Mouse (Mus musculus): ENCODE results near the gene Calcoco2. TPM values are rescaled to one million over a fixed set of nuclear protein-coding genes. Genes with fewer than 3 reads are reported as not detected.

Calcoco2 gene
- total RNA-seq (2014; rRNA removed; ENCODE audit: low replicate concordance), result not detected in 2 replicates
- polyA plus RNA-seq (2015; fragmentation: Nextera tagmentation; extraction: Ambion mirVana), result not detected in 2 replicates

GRCm38 (mm10) chr11:96111751-96112150, at the start of gene Calcoco2:
Calcoco2 (minus strand) TSS chr11:96111964.
- no peaks in the 10 kb centered on the region for H3K9me3 ChIP-seq (replicated peaks; ENCODE audit: control insufficient read depth, low read length)
- H3K36me3 ChIP-seq (replicated peaks; ENCODE audit: control insufficient read depth, insufficient read depth, low read length), result no peaks in the 10 kb centered on the region
- WGBS, result 37% methylated on average over 14 of the region's 14 CpGs
- H3K4me2 ChIP-seq (ENCODE audit: low read depth, low read length), result no peak within 1 kb of the TSS
- DNase-seq (ENCODE audit: low spot score) (no peak), ATAC-seq (ENCODE audit: insufficient read depth, low read depth) (no peak)
- no peak within 1 kb of the TSS for H3K27ac ChIP-seq (ENCODE audit: low read depth)
- 0 out of 2 replicates have a peak, but pooled peaks cover 4% of the 10 kb centered on the region for H3K27me3 ChIP-seq (ENCODE audit: control insufficient read depth, insufficient read depth, low read length)
- H3K4me1 ChIP-seq (ENCODE audit: control insufficient read depth, insufficient read depth), result no peaks in the 10 kb centered on the region
- no peak within 1 kb of the TSS for H3K4me3 ChIP-seq (ENCODE audit: low read depth, low read length)
- TF ChIP-seq CTCF (IDR thresholded peaks at IDR 0.05; ENCODE audit: low read depth) (no peak), EP300 (IDR thresholded peaks at IDR 0.05; ENCODE audit: low read depth) (no peak)
- no peak within 1 kb of the TSS for H3K9ac ChIP-seq (replicated peaks; ENCODE audit: low read depth, low read length)

GRCm38 (mm10) chr11:96147471-96147870, 35.7 kb upstream of the Calcoco2 start:
- 63% methylated on average over 6 of the region's 6 CpGs for WGBS
- Histone ChIP-seq H3K4me3 (ENCODE audit: low read depth, low read length) (no peak overlapping the region), H3K27me3 (ENCODE audit: control insufficient read depth, insufficient read depth, low read length) (peaks cover 70% of the 10 kb centered on the region), H3K4me2 (ENCODE audit: low read depth, low read length) (no peak overlapping the region), H3K27ac (ENCODE audit: low read depth) (no peak overlapping the region), H3K9me3 (replicated peaks; ENCODE audit: control insufficient read depth, low read length) (no peaks in the 10 kb centered on the region), H3K9ac (replicated peaks; ENCODE audit: low read depth, low read length) (no peak overlapping the region), H3K36me3 (replicated peaks; ENCODE audit: control insufficient read depth, insufficient read depth, low read length) (no peaks in the 10 kb centered on the region), H3K4me1 (ENCODE audit: control insufficient read depth, insufficient read depth) (no peaks in the 10 kb centered on the region)
- no peak for ATAC-seq (ENCODE audit: insufficient read depth, low read depth)
- no peak for DNase-seq (ENCODE audit: low spot score)
- TF ChIP-seq CTCF (IDR thresholded peaks at IDR 0.05; ENCODE audit: low read depth) (no peak), EP300 (IDR thresholded peaks at IDR 0.05; ENCODE audit: low read depth) (no peak)

- no peaks in the 10 kb centered on the region for H3K4me1 ChIP-seq (ENCODE audit: control insufficient read depth, insufficient read depth)
- no peak overlapping the region for H3K4me3 ChIP-seq (ENCODE audit: low read depth, low read length)
- peaks cover 54% of the 10 kb centered on the region for H3K27me3 ChIP-seq (ENCODE audit: control insufficient read depth, insufficient read depth, low read length)
- ATAC-seq (ENCODE audit: insufficient read depth, low read depth) (peak; percentile 77), DNase-seq (ENCODE audit: low spot score) (peak; percentile 65)
- peak overlapping the region; percentile 39 for H3K4me2 ChIP-seq (ENCODE audit: low read depth, low read length)
- H3K9ac ChIP-seq (replicated peaks; ENCODE audit: low read depth, low read length), result no peak overlapping the region
- WGBS, result 3% methylated on average over 15 of the region's 15 CpGs
- no peaks in the 10 kb centered on the region for H3K9me3 ChIP-seq (replicated peaks; ENCODE audit: control insufficient read depth, low read length)
- H3K36me3 ChIP-seq (replicated peaks; ENCODE audit: control insufficient read depth, insufficient read depth, low read length), result no peaks in the 10 kb centered on the region
- TF ChIP-seq EP300 (IDR thresholded peaks at IDR 0.05; ENCODE audit: low read depth), result no peak
- peak; percentile 90 for TF ChIP-seq CTCF (IDR thresholded peaks at IDR 0.05; ENCODE audit: low read depth)
- no peak overlapping the region for H3K27ac ChIP-seq (ENCODE audit: low read depth)
These were observed 34.0 kb upstream of the Calcoco2 start for GRCm38 (mm10) chr11:96145622-96146270.

- no peak for TF ChIP-seq EP300 (IDR thresholded peaks at IDR 0.05; ENCODE audit: low read depth)
- TF ChIP-seq CTCF (IDR thresholded peaks at IDR 0.05; ENCODE audit: low read depth), result no peak
- no peaks in the 10 kb centered on the region for H3K9me3 ChIP-seq (replicated peaks; ENCODE audit: control insufficient read depth, low read length)
- ATAC-seq (ENCODE audit: insufficient read depth, low read depth) (no peak), DNase-seq (ENCODE audit: low spot score) (no peak)
- H3K27me3 ChIP-seq (ENCODE audit: control insufficient read depth, insufficient read depth, low read length), result peaks cover 49% of the 10 kb centered on the region
- H3K4me2 ChIP-seq (ENCODE audit: low read depth, low read length), result no peak overlapping the region
- H3K4me3 ChIP-seq (ENCODE audit: low read depth, low read length), result no peak overlapping the region
- H3K4me1 ChIP-seq (ENCODE audit: control insufficient read depth, insufficient read depth), result no peaks in the 10 kb centered on the region
- no peak overlapping the region for H3K9ac ChIP-seq (replicated peaks; ENCODE audit: low read depth, low read length)
- no peak overlapping the region for H3K27ac ChIP-seq (ENCODE audit: low read depth)
- H3K36me3 ChIP-seq (replicated peaks; ENCODE audit: control insufficient read depth, insufficient read depth, low read length), result no peaks in the 10 kb centered on the region
- 46% methylated on average over 4 of the region's 4 CpGs for WGBS
These were observed 32.0 kb upstream of the Calcoco2 start for GRCm38 (mm10) chr11:96143766-96144165.

- 22% methylated on average over 4 of the region's 4 CpGs for WGBS
- Histone ChIP-seq H3K4me3 (ENCODE audit: low read depth, low read length) (no peak overlapping the region), H3K27me3 (ENCODE audit: control insufficient read depth, insufficient read depth, low read length) (peaks cover 26% of the 10 kb centered on the region), H3K27ac (ENCODE audit: low read depth) (no peak overlapping the region), H3K36me3 (replicated peaks; ENCODE audit: control insufficient read depth, insufficient read depth, low read length) (no peaks in the 10 kb centered on the region), H3K9me3 (replicated peaks; ENCODE audit: control insufficient read depth, low read length) (no peaks in the 10 kb centered on the region), H3K9ac (replicated peaks; ENCODE audit: low read depth, low read length) (no peak overlapping the region), H3K4me2 (ENCODE audit: low read depth, low read length) (no peak overlapping the region), H3K4me1 (ENCODE audit: control insufficient read depth, insufficient read depth) (no peaks in the 10 kb centered on the region)
- ATAC-seq (ENCODE audit: insufficient read depth, low read depth) (no peak), DNase-seq (ENCODE audit: low spot score) (no peak)
- TF ChIP-seq EP300 (IDR thresholded peaks at IDR 0.05; ENCODE audit: low read depth) (no peak), CTCF (IDR thresholded peaks at IDR 0.05; ENCODE audit: low read depth) (no peak)
These were observed 29.0 kb upstream of the Calcoco2 start for GRCm38 (mm10) chr11:96140726-96141175.
